Mouse (Mus musculus): Measurements from ENCODE around the gene Cd46.

The Cd46 gene

DNA sequence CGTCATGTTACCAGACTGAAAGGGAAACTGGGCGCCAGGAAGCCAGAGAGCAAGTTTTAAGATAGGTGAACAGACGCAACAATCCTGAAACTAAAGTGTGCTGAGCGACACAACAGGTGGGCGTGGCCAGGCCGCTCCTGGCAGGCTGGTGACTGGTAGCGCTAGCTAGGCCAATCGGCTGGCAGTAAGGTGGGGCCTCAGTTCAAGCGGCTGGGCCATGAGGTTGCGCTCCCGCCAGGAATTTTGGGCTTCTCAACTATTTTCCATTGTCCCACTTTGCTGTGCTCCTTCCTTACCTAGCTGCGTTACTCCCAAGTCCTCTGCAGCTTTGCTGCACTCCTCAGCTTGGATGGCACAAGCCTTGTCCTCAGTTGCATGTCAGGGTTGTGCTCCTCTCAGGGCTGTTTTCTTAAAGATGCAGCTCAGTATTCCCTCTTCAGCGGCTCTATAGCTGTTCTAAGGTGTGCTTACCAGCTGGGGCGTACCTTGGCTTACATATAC is at the start of gene Cd46:
Gene Cd46 (minus strand): TSS at position 30 of the 501 bp plus-strand sequence.
- DNase-seq (ENCODE audit: low spot score in 2 of 2): peak in 1 of 2 experiments; percentile 17

DNA sequence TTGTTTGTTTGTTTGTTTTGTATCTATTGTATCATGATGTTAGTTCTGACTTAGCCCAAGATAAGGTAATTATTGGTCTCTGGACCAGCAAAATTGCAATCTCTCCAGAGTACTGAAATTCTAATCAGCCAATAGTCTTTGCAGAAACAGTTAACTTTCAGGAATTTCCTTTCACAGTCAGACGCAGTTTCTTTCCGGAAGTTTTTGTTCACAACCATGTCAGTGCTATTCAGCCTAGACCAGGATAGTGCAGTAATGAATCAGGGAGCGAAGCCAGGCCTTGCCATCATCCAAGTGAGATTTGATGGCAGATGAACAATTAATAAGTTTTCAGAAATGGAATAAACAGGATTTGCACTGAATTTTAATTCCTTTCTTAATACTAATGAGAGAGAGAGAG is 40.0 kb upstream of the Cd46 start:
- no peak for DNase-seq (ENCODE audit: low spot score in 2 of 2)

DNA sequence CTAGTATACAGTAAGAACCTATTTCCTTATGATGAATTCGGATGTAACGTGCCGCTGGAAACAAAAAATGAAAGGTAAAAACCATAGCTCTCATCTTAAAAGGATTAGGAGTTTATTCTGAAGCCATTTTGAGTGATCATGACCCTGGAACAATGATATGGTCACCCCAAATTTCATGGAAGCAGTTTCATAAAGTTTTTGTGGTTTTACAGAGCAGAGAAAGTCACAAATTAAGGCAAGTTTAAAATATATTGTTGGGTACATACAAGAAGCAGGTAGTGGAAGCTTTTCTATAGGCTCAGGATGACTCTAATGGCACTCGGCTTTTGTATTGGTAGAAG is 39.6 kb upstream of the Cd46 start:
- no peak for DNase-seq (ENCODE audit: low spot score in 2 of 2)

DNA sequence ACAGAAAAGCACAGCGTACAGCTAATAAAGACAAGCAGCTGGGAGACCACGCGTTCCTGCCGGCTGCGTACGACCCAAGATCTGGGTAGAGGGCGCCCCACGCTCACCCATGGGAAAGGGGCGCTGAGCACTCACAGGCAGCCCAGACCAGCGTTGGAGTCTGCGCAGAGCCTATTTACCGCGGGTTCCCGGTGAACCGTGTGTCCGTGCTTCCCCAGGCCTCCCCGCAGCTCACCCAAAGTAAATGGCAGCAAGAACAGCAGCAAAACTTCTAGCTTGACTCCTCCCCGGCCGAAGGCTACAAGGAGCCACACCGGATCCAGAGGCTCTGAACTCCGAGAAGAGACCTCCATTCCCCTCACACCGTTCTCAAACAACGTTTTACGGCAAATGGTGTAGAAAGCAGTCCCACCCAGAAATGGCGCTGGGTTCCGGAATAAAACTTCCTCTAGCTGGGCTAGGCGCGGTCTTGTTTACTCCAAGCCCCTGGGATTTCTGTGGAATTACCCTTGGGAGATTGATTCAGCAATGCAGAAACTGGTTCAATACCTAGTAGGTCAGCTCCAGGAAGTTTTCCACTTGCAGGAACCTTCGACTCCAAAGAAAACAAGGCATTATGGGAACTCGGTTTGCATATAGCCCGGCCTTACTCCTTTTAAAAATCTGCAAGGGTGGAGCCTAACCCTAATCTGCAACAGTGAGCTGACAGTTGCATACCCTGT is 39.1 kb upstream of the Cd46 start, which contains the start of gene Cr1l:
Gene Cr1l (minus strand): TSS at position 634 of the 722 bp plus-strand sequence.
- peak; percentile 88 to 90 for DNase-seq (ENCODE audit: low spot score in 2 of 2)

DNA sequence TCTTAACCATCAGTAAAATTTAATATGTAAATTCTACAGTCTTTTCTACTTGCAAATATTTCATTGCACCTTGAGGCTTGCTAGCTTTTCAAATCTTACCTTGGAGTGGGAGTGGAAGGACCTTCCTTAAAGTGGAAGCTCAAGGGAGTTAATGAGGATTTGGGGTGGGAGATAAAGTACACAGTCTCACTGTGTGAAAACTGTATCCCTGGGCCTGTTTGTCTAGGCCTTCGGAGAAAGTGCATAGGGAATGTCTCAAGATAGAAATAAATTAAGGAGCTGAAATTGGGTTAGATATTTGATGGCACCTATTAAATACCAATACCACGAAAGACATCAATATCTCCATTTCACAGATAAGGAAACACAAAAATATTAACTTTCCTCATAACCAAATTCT is 38.4 kb upstream of the Cd46 start:
- DNase-seq (ENCODE audit: low spot score in 2 of 2): no peak

DNA sequence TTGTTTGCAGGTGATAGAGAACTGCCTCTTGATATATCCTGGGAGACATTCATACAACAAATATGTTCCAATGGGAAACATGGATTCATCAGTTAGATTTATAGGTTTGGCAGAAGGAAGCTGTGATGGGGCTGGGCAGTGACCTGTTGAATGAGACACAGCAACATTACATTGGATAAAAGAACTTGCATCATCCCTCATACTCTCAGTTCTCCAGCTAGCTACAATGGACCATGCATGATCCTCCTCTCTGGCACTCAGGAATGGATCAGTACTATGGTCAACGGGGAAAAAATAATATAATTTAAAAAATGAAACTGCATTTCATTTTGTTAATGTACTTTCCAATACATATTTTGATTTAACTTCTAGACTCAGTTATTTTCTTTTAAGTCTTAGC is 37.8 kb upstream of the Cd46 start:
- DNase-seq (ENCODE audit: low spot score in 2 of 2): no peak

DNA sequence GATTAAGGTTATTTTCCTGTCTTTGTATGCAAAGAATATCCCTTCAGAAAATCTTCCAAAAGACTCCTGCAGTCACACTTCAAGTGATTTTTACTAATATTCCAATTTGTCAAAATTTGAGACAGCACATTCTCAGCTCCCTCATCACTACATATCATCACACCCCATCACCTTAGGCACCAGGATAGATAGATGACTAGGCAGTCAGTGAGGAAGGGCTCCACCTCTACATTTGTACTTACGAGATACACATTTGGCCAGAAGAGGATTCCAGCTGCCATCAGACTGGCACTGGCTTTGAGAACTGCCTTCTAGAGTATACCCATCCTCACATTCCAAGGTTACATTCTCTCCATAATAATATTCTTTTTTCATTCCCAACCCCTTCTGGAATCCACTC is 22.4 kb upstream of the Cd46 start:
- no peak for DNase-seq (ENCODE audit: low spot score in 2 of 2)

DNA sequence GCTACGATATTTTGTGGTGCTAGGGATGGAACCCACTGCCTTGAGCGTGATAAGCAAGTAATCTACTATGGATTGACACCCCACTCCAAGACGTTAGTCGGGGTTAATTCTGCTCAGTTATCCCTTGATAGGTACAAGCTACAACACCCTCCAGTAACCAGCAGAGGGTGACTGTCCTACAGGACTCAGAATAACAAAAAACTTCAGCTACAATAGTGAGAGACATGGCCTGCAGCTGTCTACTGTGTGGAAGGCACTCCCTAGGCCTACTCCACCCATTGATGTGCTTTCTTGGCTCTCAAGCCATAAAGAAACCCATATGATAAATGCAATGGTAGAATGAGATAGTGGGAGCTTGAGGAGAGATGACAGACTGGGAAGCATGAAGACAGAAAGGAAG is 21.6 kb upstream of the Cd46 start:
- no peak for DNase-seq (ENCODE audit: low spot score in 2 of 2)

DNA sequence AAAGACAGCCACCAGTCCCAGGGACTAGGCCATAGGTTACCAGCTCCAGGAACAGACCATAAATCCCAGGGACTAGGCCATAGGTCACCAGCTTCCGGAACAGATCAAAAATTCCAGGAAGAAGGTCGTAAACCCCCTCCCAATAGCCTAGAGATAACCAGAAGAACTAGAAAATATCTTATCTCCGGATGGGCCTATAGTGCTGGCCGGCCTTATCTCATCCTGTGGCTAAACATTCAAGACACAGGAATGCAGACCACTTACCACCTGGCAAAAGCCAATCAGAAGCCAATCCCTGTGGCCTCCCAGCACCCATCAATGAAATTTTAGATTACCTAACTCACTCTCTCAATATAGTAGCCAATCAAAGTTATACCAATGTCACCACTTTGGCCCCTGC is 8.6 kb upstream of the Cd46 start:
- no peak for DNase-seq (ENCODE audit: low spot score in 2 of 2)

DNA sequence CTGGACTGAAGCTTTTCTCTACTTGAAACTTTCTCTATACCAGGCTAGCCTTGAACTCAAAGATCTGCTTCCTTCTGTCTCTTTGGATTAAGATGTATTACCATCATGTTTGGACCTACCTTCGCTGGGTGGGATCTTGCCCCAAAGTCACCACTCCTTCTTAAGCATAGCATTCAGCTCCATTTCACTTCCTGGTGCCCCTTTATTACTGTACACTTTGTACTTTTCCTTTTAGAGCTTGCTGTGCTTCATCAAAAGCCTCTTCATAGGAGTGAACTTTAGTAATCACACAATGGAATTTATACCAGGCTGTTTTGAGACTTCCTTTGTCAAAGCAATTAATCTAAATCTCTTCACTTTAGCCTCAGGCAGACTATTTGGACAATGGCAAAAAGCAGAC is 6.0 kb upstream of the Cd46 start:
- DNase-seq (ENCODE audit: low spot score in 2 of 2): no peak

DNA sequence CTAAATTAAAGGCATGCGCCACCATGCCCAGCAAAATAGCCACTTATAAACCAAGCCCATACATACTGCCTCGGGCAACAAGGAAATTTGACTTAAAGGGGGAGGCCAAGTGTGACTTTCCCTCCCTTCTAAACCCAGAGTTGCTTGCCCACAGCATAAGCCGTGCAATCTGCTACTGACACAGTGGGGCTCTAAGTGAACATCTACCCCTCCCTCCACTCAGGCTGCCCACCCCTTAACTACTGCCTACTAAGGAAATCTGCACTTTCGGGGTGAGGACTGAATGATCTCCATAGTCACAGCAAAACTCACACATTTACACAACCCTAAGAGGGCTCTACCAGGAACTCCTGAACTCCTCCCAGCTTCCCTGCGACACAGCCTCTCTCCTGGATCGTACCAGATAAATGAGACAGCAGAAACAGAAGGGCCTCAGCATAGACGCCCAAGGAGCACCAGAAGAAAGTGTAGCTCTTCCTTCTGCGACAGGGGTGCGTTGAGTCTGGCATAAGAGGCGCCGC is 290 bp downstream of the Cd46 start:
- no peak for DNase-seq (ENCODE audit: low spot score in 2 of 2)

DNA sequence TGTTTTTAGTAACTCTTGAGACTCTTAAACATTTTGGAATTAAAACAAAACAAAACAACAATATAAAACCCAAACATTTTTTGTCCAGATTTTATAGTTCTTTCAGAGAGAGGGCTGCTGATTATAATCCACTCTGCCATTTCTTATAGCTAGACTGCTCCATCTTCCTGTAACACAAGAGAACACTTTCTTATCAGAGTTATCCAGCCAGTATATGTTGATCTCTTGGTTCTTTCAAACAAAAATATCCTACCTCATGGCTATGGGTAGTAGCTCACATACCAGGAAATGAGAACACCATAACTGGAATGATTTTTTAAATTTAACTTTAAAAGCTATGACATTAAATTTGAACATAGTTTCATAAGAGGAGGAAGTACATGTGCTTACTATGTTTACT is 9.9 kb downstream of the Cd46 start:
- no peak for DNase-seq (ENCODE audit: low spot score in 2 of 2)

DNA sequence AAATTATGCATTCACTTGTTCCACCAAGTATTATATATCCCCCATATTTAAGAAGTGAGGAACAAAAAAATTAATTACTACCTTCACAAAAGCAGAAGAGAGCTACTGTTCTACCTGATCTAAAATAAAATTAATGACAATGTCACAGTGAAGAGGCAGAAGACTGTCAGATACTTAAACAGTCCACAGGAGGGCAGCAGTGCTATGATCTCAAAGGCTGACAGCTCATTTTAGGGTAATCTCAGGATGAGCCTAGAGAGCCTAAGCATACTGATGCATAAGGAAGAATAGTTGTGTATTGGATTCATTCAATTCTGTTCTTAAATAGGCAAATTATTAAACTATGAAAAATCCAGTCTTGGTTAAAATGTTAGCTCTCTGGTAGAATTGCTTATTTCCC is 51.6 kb downstream of the Cd46 start:
- DNase-seq (ENCODE audit: low spot score in 2 of 2): no peak

DNA sequence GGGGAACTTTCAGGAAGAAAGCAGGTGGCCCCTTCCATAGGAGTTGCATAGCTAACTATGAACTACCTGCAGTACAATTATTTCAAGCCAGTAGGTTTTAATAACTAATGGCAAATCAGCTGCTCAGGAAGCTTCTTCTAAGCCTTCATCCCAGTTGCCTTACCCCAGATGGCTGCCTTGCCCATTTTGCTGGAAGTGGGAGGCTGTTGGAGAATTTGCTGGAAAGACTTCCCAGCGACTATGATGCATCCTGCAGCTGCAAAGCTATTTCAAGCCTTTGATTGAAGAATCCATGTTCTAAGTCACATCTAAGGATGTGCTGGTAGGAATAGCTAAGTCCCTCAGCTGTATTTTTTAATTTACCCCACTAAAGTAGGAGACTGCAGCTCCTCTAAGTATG is 53.7 kb downstream of the Cd46 start:
- DNase-seq (ENCODE audit: low spot score in 2 of 2): peak; percentile 54 to 71

DNA sequence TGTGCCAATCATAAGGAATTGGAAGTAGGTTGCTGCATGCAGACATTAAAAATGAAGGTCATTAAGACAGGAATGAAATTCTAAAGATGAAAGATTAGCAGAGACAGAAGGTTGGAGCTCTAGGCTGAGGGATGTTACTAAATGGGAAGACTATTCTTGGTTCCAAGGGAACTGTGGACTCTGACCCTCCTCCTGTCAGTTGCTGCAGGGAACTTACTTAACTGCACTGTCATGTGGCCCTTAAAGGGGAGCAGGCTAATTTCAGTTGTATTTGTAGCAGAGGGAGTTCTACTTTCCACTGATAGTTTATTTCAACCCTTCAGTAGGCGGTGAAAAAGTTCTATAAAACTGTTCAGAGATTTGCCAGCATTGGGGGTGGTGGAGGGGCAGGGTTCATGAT is 54.1 kb downstream of the Cd46 start:
- no peak for DNase-seq (ENCODE audit: low spot score in 2 of 2)

DNA sequence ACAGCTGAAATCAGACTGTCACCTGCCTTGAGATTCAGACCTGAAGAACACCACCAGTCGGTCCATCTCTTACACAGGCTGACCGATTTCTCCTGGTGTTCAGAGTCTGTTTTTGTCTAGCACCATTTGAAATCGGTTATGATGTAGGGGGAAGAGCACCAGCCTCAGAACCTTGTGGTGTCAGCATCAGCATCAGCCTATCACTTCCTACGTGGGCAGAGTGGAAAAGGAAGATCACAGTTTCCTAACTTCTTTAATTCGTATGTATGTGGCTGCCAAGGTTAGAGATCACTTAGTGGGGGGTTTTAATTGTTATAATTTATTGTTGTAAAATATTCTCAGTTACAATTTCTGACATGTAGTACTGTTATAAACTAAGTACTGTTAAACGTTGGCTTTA is 54.6 kb downstream of the Cd46 start:
- no peak for DNase-seq (ENCODE audit: low spot score in 2 of 2)

DNA sequence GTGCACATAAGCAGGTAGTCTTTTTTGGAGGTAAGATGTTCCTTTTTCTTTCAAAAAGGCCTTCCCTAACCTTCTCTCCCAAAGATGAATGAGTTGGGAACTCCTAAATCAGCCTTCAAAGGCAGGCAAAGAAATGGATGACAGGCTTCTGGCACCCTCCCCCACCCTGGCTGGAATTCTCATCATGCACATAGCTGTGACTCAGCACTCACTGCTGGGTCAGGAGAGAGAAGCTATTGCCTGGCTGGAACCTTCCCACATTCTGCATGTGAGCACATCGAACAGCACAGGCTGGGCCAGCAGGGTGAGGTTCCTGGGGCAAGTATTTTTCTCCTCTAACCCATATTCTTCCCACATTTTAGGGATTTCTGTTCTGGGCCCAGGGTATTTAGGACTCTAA is 58.1 kb downstream of the Cd46 start:
- peak; percentile 68 to 72 for DNase-seq (ENCODE audit: low spot score in 2 of 2)

DNA sequence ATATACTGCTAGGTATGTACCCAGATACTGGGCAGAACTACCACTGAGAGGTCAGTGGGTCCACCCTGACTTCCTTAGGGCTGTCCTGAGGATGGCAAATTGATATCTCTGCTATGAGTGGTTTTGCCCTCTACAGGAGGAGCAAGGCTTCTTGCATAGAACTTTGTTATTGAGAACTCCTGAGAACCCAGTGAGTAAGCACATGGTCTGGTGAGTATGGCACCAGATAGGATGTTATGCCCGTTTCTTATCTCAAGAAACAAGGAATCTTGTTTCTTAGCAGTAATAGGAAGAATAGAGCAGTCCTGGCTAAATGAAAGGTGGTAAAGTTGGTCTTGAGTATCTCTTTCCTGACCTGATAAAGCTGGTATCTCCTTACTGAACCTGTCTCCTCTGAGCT is 59.3 kb downstream of the Cd46 start:
- DNase-seq (ENCODE audit: low spot score in 2 of 2): no peak

DNA sequence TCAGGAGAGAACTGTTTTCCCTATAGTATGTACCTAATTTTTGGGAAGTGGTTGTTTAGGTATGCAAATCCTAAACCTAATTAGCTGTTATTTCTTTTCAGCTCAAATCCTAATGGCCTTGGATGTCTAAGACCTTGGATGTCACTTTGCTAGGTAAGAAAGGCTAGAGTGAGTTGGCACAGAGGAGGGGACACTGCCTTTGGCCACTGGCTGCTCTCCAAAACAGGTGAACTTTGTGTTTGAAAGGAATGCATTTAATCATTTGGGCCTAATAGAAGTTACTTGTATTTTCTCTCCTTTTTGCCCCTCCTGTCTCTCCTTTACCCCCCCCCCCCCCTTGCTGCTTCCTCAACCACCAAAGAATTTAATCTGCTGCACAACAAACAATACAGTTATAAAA is 60.3 kb downstream of the Cd46 start:
- DNase-seq (ENCODE audit: low spot score in 2 of 2): peak in 1 of 2 experiments; percentile 1

DNA sequence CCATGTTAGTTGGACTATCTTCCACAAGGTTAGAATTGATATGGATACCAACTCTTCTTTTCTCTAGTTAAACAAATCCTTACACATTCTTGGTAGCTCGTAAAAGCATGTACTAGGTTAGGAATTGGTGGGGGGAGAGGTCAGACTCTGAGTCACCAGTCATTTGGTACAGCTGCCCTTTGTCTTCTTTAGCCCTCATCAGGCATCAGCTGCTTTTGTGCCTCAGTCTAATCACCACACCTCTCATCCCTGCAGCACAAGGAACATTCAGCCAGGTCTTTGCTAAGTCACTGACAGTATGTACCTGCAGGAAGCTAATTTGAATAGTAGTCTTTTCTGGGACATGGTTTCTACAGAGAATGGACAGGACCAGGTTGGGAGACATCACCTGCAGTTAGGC is 64.5 kb downstream of the Cd46 start:
- DNase-seq (ENCODE audit: low spot score in 2 of 2): no peak

DNA sequence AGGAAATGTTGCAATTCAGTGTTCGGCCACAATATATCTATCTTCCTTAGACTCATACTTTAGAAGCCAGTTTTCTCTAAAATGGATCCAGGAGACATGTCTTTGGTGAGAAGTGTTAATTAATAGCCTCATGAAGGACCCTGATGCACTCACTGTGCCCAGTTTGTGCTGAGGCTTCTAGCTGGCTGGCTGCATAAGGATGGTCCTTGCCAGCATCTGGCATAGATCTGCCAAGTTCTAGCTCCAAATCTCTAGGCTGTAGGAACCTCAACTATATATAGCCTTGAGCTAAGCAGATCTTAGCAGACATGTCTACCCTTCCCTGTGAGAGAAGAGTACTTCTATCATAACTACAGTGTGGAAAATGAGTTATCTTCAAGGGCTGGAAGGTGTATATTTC is 68.2 kb downstream of the Cd46 start:
- no peak for DNase-seq (ENCODE audit: low spot score in 2 of 2)

DNA sequence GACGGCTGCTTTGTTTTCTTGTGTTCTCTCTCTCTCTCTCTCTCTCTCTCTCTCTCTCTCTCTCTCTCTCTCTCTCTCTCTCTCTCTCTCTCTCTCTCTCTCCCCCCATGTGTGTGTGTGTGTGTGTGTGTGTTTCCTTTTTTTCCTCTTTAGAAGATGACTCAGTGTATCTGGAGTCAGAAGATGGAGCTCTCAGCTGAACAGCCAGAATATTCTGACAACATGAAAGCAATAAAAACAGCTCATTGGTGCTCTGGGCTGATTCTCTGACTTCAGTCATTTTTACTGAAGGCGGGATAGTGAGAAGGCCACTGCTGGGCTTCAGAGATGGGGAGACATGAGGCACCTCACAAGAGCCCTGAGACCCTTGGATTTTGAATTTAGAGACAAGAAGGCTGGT is 70.2 kb downstream of the Cd46 start:
- DNase-seq (ENCODE audit: low spot score in 2 of 2): no peak

DNA sequence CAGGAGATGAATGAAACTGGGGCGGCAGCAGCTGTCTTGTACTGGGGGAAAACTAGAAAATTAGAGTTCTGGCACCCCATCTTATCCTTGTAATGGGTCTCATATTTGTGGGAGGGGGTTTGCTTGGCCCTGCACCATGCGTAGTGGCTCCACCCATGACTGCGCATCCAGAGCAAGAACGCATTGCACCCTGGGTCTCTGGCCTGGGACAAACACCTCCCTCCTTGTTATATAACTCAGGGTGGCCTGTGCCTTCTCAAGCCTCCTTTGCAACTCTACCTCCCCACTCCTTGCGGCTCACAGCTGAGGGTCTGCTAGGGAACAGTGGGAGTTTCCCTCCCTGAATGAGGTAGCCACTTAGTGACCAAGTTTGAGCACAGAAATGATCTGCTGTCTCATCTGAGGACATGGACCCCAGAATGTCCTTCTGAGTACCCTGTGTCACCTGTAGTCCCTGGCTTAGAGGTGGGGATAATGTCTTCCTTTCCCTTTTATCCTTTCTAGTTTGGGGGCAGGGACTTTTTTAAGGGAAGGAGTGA is 72.9 kb downstream of the Cd46 start:
- DNase-seq (ENCODE audit: low spot score in 2 of 2): no peak

All from frontal cortex, postnatal 36 days (tissue).